Mouse (Mus musculus) right cerebral cortex, postnatal 36 days (tissue): ENCODE data around the gene Vac14.
"Not testable (repeated sequence)": the region's sequence is repeated elsewhere in the genome, so short reads cannot be mapped to it uniquely, and the experiment has no call there.

Experiments used
- DNase-seq, 2 experiments: peaks; one replicate each; pipeline ENCODE4 v3.0.0; 2022; ENCODE audit warnings: low spot score in 2 of 2, mixed read lengths in 1 of 2

Gene Vac14

GRCm38 (mm10) chr8:110648577-110648976 lies 30.2 kb downstream of the Vac14 start:
- no peak for DNase-seq

GRCm38 (mm10) chr8:110649286-110649685 lies 30.9 kb downstream of the Vac14 start:
- no peak for DNase-seq

GRCm38 (mm10) chr8:110650838-110651237 lies 32.5 kb downstream of the Vac14 start:
- DNase-seq: no peak

DNA sequence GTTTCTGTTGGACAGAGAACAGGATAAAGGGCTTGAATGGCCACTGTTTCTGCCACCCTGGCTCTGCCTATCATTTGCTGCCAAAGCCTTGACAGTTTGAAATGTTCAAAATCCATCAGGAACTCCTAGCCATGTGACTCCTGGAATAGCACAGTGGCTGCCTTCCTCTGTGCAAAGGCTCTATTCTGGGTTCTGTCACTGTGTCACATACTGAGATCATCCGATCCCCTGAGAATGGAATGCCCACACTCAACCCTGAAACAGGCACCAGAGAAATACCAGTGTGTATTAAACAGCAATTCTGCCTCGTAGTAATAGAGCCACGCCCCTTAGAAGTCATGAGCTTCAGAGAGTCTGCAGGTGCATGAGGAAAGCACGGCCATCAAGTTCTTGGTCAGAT lies 33.5 kb downstream of the Vac14 start:
- DNase-seq: no peak

DNA sequence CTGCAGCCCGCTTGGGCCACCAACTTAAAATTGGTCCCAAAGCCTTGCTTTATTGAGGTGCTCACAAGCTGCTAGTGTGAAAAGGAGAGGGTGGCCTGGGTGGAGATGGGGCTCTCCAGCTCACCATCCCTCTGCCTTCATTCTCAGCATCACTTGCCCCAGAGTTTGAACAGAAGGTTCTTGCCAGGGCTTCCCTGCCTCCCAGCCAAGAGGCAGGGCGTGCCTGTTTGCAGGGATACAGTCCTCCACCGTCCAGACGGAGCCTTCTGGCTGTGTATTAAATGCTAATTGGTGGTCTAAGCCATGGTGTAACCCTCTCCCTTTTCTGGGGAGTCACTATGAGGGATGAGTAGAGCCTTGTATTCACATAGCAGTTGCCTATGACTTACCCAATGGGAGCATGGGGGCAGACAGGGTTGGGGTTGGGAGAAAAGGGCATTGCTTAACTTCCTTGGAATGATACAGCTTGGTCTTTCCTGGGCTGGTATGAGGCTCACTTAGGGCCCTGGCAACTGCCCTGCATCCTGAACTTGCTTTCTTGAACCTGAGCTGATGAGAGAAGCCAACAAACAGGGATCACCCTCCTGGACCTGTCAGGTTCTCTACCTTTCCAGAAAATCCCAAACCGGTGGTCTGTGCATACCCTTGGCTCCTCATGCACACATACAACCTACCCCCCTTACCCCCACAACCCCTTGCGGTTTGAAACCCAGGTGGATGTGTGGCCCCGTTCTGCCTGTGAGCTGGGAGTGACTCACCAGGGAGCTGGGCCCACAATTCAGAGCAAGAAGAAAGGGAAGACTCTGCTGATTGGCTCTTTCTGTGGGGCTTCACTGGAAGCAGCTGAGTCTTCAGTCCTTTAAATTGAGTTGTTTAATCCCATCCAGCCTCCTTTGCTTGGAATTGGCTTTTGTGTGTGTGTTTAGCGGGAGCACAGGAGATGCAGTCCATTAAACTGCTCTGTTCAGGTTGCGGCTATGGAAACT lies 36.0 kb downstream of the Vac14 start:
- no peak for DNase-seq

GRCm38 (mm10) chr8:110655827-110656226 lies 37.4 kb downstream of the Vac14 start:
- DNase-seq: no peak

GRCm38 (mm10) chr8:110657661-110658060 lies 39.3 kb downstream of the Vac14 start:
- no peak for DNase-seq

DNA sequence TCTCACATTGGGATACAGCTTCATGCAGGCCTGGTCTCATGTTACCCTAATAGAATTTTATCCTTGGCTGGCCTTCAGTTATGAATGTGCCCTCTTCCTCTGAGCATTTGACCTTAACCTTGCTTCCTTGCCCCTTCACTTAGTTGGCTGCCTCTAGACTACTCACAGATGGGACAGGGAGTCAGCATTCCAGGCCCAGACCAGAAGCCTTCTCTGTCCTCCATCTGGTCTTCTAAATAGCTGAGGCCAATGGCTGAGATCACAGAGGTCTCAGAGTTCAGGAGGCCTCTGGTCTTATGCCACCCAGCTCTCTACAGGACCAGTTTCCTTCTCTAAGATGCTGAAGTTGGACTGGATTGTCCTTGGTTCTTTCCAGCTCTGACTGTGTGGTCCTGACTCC lies 41.7 kb downstream of the Vac14 start:
- DNase-seq: no peak

DNA sequence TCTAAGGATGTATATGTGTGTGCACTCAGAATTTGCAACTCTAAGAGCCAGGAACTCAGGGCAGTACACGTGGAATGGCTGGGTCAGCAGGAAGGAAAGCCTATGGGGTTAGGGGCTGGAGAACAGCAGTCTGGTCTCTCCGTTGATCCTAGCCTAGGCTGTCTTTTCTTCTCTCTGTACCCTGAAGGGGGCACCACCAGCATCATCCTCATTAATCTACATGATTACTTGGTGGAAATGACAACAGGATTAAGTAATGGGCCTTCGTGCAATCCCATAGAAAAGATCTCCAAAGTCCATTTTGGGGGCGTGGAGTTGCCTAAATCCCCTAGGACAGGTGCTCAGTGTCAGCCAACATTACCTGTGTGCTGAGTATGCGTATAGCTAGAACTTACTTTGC lies 44.2 kb downstream of the Vac14 start:
- DNase-seq: no peak

GRCm38 (mm10) chr8:110663015-110663742 lies 44.8 kb downstream of the Vac14 start:
- no peak for DNase-seq

- peak; percentile 52 to 62 for DNase-seq
These were observed 46.0 kb downstream of the Vac14 start for GRCm38 (mm10) chr8:110664202-110664896.

- no peak for DNase-seq
These were observed 46.6 kb downstream of the Vac14 start for GRCm38 (mm10) chr8:110665000-110665399.

DNA sequence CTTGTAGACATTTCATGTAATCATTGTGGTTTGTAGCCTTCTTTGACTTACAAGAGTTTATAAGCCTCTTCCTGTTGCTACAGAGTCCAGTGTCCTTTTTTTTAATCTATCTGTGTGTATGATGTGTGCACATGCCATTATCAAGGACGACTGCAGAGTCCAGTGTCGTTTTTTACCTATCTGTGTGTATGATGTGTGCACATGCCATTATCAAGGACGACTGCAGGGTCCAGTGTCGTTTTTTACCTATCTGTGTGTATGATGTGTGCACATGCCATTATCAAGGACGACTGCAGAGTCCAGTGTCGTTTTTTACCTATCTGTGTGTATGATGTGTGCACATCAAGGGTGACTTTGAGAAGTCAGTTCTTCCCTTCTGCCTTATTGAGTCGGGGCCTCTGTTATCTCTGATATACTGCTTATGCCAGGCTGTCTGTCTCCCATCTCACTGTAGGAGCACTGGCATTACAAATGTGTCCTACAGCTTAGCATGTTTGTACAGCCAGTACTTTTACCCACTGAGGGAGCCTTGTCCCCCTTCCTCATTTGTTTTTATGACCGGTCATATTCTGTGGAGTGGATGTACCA lies 49.3 kb downstream of the Vac14 start:
- DNase-seq: not testable (repeated sequence)

DNA sequence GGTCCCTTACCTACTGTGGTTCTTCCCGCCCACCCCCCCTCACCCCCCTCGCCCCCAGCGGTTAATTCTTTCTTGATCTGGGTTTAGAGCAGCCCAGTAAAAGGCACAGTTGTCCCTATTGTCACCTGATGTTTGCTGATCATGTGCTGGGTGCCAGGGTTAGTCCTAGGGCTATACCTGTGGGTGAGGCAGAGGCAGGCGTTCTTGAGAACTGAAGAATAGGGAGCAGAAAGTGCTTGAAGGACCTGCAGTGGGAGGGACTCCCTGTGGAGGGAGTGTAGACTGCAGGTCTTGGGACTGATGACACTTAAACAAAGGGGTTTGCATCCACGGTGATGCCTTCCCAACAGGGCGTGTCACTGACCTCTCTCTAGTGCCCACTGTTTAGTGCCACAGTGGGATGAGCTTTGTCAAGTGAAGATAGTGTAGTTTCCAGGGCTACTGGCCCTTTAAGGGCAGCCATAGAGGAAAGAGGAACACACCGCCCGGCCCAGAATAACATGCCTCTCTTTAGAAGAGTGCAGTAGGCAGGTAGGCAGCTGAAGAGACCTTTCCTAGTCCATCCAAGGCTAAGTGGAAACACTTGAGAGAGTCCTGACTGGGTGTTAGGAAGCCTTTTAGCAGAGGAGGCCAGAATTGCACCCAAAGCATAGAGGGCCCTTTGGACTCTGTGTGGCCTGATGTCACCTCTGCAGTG lies 51.7 kb downstream of the Vac14 start:
- no peak for DNase-seq

GRCm38 (mm10) chr8:110671309-110671708 lies 52.9 kb downstream of the Vac14 start:
- peak; percentile 34 to 49 for DNase-seq

- no peak for DNase-seq
These were observed 53.7 kb downstream of the Vac14 start for GRCm38 (mm10) chr8:110672133-110672532.

DNA sequence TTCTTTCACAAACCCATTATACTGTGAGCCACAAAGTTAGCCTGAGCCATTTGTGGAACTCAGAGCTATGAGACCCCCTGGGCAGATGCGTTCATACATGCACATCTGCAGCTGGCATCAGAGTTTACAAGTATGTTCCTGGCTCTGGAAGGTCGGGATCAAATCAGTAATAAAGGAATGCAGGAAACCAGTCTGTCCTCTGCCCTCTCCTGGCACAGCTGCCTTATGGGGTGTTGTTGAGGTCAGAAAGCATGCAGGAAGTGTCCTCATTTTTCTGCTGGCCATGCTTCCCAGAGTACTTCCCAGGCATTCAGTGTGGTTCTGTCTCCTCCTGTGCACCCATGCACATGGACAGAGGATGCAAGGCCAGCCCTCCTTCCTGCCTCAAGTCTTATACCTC lies 54.8 kb downstream of the Vac14 start:
- DNase-seq: no peak

GRCm38 (mm10) chr8:110674589-110674988 lies 56.2 kb downstream of the Vac14 start:
- no peak for DNase-seq

DNA sequence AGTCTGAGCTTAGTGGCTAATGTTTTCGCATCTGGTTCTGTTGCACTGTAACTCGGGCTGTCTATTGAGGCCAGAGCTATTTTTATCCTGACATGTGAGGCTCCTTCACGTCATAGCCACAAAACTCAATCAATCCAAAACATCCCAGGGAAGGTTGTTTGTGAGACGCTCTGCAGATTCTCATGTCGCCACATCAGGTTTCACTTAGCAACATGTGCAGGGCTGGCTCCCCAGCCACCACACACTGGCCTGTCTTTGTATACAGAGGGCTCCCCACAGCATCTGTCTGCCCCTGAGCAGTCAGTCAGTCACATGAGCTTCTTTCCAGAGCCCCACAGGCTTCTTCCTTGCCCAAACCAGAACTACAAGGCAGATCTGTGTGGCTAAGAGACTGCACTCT lies 58.3 kb downstream of the Vac14 start:
- no peak for DNase-seq

DNA sequence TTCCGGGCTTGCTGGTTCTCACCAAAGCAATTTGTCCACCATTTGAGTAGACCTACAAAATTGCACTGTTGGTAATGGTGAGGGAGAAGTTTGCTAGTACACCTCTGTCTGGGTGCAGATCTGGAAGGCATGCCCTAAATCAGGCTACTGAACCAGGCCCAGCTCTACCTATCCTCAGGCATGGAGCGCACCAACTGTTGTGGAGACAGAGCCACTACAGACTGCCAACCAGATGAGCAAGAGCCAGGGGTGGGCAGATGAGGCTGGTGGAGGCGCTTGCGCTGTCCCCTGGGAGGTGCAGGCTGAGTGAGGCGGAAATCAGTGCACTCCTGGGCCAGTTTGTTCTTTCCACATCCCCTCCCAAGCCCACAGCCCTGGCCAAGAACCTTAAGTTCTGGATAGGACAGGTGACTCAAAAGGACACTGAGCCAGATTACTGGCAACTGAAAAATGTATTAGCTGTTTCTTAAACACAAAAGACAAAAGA lies 58.8 kb downstream of the Vac14 start:
- DNase-seq: no peak

- peak in 1 of 2 experiments; percentile 39 for DNase-seq
These were observed 60.6 kb downstream of the Vac14 start for GRCm38 (mm10) chr8:110678989-110679388.
